Mouse (Mus musculus) c-Kit-negative CD71-positive TER-119-positive erythroid progenitor cells, embryonic 14.5 days (primary cell): ENCODE data around the gene Fbl.
A peak's percentile ranks its signal among the peaks of the same experiment; 100 is the strongest.
"Not testable (repeated sequence)": the region's sequence is repeated elsewhere in the genome, so short reads cannot be mapped to it uniquely, and the experiment has no call there.

Experiments used
- DNase-seq: peaks from one replicate; pipeline ENCODE4 v3.0.0-alpha.2; 2013; ENCODE audit warnings: low read depth, low spot score

Gene Fbl

DNA sequence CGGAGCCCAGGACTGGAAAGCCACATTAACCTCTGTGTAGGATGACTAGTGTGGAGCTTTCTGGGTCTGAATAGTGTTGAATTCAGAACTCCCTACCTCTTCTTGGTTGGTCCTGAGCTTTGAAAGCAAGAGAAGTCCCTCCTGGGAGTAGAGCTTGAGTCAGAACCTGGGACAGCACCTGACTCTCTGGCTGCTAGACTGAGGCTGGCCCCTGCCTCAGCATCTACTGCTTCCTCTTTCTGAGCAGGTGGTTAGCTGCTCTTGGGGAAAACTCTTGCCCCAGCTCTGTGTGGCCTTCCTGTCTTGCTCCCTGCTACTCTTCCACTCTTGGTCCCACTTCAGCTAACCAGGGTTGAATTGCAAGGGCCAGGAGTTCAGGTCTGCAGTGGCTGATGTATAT, 22.4 kb downstream of the Fbl start:
- no peak for DNase-seq

DNA sequence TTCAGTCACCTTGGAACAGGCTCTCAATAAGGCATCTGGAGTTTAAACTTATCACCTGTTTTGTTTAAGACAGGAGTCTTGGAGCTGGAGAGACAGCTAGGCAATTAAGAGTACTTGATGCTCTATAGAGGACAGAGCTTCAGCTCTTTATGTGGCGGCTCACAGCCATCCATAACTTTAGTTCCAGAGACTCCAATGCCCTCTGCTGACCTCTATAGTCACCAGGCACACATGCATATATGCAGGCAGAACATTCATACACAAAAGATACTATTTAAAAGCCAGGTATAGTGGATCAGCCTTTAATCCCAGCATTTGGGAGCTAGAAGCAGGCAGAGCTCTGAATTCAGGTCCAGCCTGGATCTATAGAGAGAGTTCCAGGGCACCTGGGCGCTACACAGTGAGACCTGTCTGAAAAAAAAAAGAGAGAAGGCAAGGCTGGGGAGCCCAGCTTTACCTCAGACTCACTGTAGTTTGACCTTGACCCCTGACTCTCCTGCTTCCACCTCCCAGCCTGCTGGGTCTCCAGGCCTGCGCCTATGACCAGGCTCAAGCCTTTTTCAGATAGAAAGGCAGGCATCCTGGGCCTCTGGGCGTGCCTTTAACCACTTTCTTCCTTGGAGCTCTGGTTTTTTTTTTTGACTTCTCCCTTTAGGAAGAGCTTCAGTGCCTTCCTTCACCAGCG, 26.0 kb downstream of the Fbl start:
- no peak for DNase-seq

DNA sequence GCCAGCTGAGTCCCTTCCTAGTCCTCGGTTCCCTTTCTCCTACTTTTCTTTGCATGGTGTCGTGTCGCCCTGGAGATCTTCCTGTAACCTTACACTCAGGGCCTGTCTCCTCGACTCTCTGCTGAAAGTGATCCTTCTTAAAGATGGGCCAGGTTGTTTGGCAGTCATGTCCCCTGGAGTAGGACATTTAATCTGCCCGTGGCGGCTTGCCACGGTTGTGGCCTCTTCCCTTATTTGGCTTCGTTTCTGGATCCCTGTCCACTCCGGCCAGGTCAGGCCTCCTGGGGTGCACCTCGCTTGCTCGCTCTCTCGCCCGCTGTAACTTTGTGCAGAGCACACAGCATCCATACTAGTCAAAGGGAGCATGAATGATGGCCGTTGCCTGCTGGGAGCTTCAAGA, 27.0 kb downstream of the Fbl start:
- no peak for DNase-seq

DNA sequence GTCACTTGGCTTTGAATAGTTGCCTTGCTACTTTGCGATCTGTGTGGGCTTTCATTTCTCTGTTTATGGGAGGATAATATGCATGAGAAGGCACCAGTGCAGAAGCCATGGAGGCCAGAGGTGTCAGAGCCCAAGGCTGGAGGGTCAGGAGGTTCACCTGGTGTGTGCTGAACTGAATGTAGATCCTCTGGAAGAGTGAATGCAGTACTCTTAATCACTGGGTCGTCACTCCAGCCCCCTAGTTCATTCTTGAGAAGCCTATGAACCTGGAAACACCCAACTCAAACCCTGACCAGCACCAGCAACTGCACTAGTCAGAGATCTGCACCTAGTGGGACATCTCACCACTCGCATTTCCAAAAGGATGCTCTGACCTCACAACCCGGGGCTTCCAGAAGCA, 29.5 kb downstream of the Fbl start:
- no peak for DNase-seq

DNA sequence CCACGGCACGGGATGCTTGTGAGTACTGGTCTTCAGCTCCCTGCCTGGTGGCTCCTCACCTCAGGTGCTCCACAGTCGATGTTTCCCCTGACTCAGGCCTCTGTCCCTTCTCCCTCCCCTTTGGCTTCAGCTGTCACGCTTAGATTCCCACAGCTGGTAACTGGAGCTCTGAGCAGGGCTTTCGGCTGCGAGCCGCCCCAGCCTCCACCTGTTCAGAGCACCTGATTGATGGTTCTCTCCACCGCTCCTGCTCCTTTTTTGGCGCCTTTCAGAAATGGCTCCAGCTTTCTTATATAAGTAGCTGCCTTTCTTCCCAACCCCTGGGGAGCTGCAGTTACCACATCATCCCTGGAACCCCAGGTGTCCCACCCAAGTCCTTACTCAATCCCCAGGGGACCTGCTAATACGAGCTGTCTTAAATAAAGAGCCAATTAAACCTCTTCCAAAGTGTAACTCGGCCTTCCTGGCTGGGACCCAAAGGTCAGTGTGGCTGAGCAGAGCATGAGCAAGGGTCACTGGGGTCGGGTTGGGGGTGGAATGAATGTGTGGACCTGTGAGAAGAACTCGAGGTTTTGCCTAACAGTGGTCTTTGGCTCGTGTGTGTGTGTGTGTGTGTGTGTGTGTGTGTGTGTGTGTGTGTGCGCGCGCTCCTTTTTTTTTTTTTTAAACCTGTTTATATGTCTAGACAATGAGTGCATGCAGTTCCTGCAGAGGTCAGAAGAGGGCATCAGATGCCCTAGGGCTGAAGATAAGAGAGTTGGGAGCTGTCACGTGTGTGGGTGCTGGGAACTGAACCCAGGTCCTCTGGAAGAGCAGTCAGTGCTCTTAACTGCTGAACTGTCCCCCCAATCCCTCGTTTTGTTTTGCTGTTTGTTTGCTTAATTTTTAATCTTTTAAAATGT, 33.9 kb downstream of the Fbl start:
- DNase-seq: no peak

DNA sequence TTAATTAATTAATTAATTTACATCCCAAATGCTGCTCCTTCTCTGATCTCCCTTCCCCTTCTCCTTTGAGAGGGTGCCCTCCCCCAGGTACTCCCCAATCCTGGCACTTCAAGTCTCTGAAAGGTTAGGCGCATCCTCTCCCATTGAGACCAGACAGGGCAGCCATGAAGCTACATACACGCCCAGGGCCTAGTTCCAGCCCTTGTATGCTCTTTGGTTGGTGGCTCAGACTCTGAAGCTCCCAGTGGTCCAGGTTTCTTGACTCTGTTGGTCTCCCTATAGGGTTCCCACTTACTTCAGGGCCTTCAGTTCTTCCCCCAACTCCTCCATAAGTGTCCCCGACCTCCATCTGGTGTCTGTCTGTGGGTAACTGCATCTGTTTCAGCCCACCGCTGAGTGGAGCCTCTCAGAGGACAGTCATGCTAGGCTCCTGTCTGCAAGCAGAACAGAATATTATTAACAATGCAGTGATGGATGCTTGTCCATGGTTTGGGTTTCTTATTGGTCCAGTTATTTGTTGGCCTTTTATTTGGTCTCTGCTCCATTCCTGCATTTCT, 36.6 kb downstream of the Fbl start:
- DNase-seq: no peak

DNA sequence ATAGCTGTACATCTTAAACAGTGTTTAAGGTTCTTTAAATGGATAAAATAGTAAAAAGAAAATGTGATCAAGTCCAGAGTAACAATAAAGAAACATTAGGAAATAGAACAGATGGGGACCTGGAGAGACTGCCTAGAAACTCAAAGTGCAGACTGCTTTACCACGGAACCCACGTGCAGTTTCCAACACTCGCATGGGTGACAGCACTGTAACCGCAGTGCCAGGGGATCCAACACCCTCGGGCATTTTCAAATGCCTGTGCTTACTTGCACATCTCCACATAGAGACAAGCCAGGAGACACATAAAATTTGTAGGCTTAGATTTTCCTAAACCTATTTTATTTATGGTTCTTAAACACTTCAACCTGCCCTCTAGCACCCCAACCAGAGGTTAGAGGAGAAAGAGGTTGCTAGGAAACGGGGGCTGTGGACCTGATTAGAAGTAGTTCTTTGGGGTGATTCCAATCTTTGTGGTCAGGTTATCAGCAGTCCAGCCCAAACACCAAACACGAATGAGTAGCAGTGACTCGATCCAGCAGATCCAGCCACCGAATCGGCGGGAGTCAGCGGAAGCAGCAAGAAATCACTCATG, 39.0 kb downstream of the Fbl start:
- no peak for DNase-seq

DNA sequence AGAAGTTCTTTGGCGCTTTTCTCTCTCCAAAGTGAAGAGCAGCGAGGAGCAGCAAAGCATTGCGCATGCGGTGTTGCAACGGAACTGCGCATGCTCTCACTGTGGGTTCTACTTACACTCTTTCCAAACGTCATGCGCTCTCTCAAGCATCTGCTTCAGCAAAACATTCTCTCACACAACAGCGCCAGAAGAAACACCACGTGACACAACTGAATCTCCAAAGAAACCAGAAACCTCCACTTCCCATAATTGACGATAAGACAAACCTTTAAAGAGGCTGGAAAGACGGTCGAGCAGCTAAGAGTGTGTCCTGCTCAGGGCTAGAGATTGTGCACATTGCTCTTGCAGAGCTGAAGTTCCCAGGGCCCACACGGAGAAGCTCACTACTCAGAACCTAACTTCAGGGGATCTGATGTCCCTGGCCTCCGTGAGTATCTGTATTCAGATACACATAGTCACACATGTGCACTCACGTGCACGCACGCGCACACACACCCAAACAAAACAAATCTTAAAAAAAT, 39.5 kb downstream of the Fbl start:
- no peak for DNase-seq

DNA sequence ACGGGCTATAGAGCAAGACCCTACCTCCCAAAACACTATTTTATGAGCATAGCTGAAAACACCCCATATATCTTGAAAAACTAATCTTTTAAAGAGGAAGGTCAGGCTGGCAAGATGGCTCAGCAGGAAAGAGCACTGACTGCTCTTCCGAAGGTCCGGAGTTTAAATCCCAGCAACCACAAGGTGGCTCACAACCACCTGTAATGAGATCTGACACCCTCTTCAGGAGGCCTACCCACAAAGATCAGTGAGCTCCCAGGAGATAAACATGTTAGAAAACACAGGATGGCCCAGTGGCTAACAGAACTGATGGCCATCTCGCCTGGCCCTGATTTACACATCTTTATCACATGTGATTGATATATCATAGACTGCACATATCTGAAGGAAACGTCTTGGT, 41.2 kb downstream of the Fbl start:
- no peak for DNase-seq

DNA sequence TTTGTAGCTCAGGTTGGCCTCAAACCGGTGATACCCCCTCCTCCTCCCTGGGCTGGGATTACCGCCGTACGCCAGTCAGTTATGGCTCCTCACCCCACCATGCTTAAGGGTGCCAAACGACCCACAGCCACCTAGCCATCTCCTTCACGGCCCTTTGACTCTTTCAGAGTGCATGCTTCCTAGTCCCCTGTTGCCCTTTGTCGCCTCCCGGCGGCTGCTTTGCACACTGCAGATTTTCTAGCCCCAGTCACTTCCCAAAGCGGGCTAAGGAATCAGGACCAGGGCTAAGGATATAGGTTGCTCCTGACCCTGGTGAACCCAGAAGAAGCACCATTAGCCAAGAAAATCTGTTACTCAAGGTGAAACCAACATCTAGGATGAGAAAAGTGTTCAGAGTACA, 44.6 kb downstream of the Fbl start:
- peak; percentile 6 for DNase-seq

DNA sequence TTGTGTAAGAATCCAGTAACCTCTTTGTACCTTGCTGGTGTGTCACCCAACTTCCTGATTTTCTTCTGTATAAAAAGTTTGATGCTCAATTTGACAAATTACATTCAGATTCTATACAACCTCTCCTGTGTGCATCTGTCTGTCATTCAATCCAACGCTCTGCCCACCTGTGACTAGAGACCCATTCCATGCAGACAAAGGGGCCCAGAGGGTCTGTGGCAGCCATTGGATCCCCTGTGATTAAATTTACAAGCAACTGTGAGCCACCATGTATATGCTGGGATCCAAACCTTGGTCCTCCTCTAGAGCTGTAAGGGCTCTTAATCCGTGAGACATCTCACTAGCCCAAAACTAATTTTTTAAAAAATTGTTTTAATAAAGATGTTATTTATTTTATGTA, 46.4 kb downstream of the Fbl start:
- DNase-seq: not testable (repeated sequence)

DNA sequence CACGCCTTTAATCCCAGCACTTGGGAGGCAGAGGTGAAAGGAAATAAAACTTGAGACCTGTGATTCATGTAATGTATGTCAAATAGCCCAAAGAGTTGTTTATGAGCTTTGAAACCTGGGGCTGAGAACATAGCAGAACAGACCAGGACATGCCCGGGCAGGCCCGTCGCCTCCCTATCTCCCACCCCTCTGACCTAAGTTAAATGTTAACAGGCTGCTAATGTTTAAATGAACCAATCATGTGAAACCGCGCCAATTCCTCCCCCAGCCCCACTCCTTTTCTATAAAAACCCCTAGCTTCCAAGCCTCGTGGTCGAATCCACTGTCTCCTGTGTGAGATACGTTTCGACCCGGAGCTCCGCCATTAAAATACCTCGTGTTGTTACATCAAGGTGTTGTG, 48.3 kb downstream of the Fbl start:
- DNase-seq: not testable (repeated sequence)

DNA sequence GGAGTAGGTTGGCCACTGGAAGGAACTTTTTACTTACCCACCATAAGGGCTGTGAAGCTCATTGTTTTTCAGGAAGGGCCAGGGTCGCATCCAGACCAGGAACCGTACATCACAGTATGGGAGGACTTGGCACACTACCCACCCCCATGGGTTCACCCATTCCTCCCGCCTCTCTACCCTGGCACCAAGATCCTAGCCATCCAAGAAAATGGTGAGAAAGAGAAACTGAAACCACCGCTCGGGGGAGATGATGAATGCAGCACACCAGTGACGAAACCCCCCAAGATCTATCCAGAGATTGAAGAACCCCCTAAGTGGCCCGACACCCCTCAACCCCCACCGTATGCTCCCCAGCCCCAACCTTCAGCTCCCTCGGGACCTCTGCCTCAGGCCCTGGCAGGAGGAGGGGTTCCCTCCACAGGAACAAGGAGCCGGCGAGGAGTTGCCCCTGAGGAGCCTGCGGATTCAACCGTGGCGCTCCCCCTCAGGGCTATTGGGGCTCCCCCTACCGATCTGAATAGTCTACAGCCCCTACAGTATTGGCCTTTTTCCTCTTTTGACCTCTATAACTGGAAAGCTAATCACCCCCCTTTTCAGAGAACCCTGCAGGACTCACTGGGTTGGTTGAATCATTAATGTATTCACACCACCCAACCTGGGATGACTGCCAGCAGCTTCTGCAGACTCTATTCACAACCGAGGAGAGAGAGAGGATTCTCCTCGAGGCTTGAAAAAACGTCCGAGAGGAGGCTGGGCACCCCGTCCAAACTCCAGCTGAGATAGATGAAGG, 49.6 kb downstream of the Fbl start:
- DNase-seq: not testable (repeated sequence)

DNA sequence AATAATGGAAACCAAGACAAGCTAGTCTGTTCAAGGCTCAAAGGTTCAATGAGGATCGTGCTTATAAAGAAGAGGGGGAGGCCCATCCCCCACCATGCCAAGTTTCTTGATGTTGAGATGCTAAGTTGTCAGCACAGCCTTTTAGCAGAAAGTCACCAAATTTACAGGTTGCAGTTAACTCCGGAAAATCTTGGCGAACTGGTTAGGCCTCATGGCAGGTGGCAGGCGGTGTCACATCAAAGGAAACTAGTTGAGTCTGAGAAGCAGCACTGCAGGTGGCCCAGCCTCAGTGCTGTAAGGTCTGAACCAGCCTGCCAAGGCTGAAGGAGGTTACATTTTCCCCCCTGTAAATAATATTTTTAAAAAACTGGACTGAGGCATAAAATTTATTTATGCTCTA, 57.3 kb downstream of the Fbl start:
- not testable (repeated sequence) for DNase-seq

DNA sequence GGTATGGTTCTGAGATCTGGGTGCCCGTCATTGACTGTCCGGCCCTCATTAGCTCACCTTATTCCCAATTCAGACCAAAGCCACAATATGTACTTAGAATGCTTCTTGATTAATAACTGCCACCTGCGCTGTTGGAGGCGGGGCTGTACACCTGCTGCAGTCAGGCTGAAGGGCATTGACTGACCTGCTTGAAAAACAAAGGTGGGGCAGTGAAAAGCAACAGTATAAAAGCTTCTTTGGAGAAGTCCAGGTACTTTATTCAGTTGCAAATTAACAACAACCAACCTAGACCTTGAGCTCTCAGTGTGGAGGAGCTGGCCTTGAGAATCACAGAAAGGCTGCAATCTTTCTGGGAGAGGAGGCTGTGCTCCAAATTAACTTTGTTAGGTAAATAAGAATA, 57.9 kb downstream of the Fbl start:
- DNase-seq: not testable (repeated sequence)
